Mouse (Mus musculus): ENCODE measurements around the gene Ndufaf2.

GRCm38 (mm10) chr13:108060936-108061578 lies 97.4 kb downstream of the Ndufaf2 start:
- TF ChIP-seq BHLHE40 (IDR thresholded peaks at IDR 0.05; ENCODE audit: low read depth, low read length) (no peak), CTCF (conservative IDR thresholded peaks at IDR 0.05 in 1 of 2, IDR thresholded peaks at IDR 0.05 in 1 of 2; ENCODE audit: low read depth in 2 of 2, low read length in 2 of 2) (no peak), POLR2A (IDR thresholded peaks at IDR 0.05; ENCODE audit: low read depth, low read length) (no peak), CHD2 (IDR thresholded peaks at IDR 0.05; ENCODE audit: low read length) (no peak), TCF12 (IDR thresholded peaks at IDR 0.05; ENCODE audit: low read depth, low read length) (no peak), EP300 (IDR thresholded peaks at IDR 0.05; ENCODE audit: low read length) (no peak), MEF2A (IDR thresholded peaks at IDR 0.05; ENCODE audit: borderline replicate concordance, low read depth, low read length) (no peak), E2F4 (IDR thresholded peaks at IDR 0.05; ENCODE audit: insufficient replicate concordance, low read depth, low read length) (no peak), JUND (conservative IDR thresholded peaks at IDR 0.05; ENCODE audit: low read depth, low read length) (no peak), MAFK (IDR thresholded peaks at IDR 0.05; ENCODE audit: insufficient replicate concordance, low read length) (no peak), SIN3A (IDR thresholded peaks at IDR 0.05; ENCODE audit: low read length) (no peak), USF1 (IDR thresholded peaks at IDR 0.05; ENCODE audit: low read depth, low read length) (no peak)

Data from CH12.LX (cell line).